Mouse (Mus musculus) ovary, adult 18-20 months (tissue): ENCODE data around the gene Josd2.

Source experiments
- DNase-seq: peaks from one replicate; pipeline ENCODE4 v3.0.0; 2022; ENCODE audit warnings: low spot score, mixed read lengths

Josd2 gene

GRCm38 (mm10) chr7:44472558-44472885 lies 4.7 kb downstream of the Josd2 start:
- DNase-seq, result no peak

GRCm38 (mm10) chr7:44472961-44473646 lies 5.3 kb downstream of the Josd2 start:
- no peak for DNase-seq

GRCm38 (mm10) chr7:44474419-44474818 lies 6.6 kb downstream of the Josd2 start:
- no peak for DNase-seq

GRCm38 (mm10) chr7:44475046-44475614 lies 7.3 kb downstream of the Josd2 start:
- no peak for DNase-seq

- DNase-seq, result no peak
Measured at GRCm38 (mm10) chr7:44482836-44483435, 15.2 kb downstream of the Josd2 start.

GRCm38 (mm10) chr7:44484109-44484508 lies 16.3 kb downstream of the Josd2 start:
- DNase-seq, result no peak

GRCm38 (mm10) chr7:44484841-44485571 lies 17.2 kb downstream of the Josd2 start:
- DNase-seq, result no peak

GRCm38 (mm10) chr7:44485572-44486195 lies 17.9 kb downstream of the Josd2 start:
- DNase-seq, result no peak

- DNase-seq, result no peak
Measured at GRCm38 (mm10) chr7:44486927-44487575, 19.3 kb downstream of the Josd2 start.

- no peak for DNase-seq
Measured at GRCm38 (mm10) chr7:44487936-44488335, 20.2 kb downstream of the Josd2 start.

GRCm38 (mm10) chr7:44488545-44488944 lies 20.8 kb downstream of the Josd2 start:
- no peak for DNase-seq

- DNase-seq, result no peak
Measured at GRCm38 (mm10) chr7:44490281-44490680, 22.5 kb downstream of the Josd2 start.

GRCm38 (mm10) chr7:44491391-44491790 lies 23.6 kb downstream of the Josd2 start:
- DNase-seq, result no peak

- no peak for DNase-seq
Measured at GRCm38 (mm10) chr7:44492166-44492826, 24.5 kb downstream of the Josd2 start.

GRCm38 (mm10) chr7:44494681-44495080 lies 26.9 kb downstream of the Josd2 start:
- DNase-seq, result no peak

GRCm38 (mm10) chr7:44495086-44495485 lies 27.3 kb downstream of the Josd2 start:
- no peak for DNase-seq

GRCm38 (mm10) chr7:44495992-44496770 lies 28.4 kb downstream of the Josd2 start, which contains the start of the genes Emc10 and Fam71e1:
Gene Emc10 (minus strand): TSS chr7:44496529.
Gene Fam71e1 (plus strand): TSS chr7:44496581.
- peak; percentile 95 for DNase-seq

- DNase-seq, result no peak
Measured at GRCm38 (mm10) chr7:44496771-44497109, 29.0 kb downstream of the Josd2 start.

GRCm38 (mm10) chr7:44497361-44498055 lies 29.7 kb downstream of the Josd2 start:
- DNase-seq, result no peak

- no peak for DNase-seq
Measured at GRCm38 (mm10) chr7:44498922-44499321, 31.1 kb downstream of the Josd2 start.
